Comparison of ENCODE assay signal across 8 mouse cellular contexts in genomic region chr7:141122689-141123516, GRCm38 (mm10). TPM values are rescaled to one million over a fixed set of nuclear protein-coding genes. Genes with fewer than 3 reads are reported as not detected.
A peak's percentile ranks its signal among the peaks of the same experiment; 100 is the strongest.
DNase-seq lines count a peak whose midpoint lies in the region; ATAC-seq and TF ChIP-seq lines count a peak whose summit lies in the region.

No protein-coding gene starts in this region.

- H3K4me3 ChIP-seq in gastrocnemius, adult 2 months: peak overlapping the region; percentile 73
- H3K4me3 ChIP-seq in hindbrain, postnatal 0 days (ENCODE audit: low read length): peak overlapping the region; percentile 51
- H3K4me3 ChIP-seq in left cerebral cortex, adult 2 months: peak overlapping the region; percentile 63

- H3K4me1 ChIP-seq in hindbrain, postnatal 0 days (ENCODE audit: insufficient read depth, low read length): no peaks in the 10 kb centered on the region

- H3K4me2 ChIP-seq in hindbrain, postnatal 0 days (ENCODE audit: low read depth, low read length): peak overlapping the region; percentile 72

- TF ChIP-seq CTCF in gastrocnemius, adult 2 months (IDR thresholded peaks at IDR 0.05): peak; percentile 2; the same call in 1 of the 2 replicates
- no peak for TF ChIP-seq CTCF in hindbrain, postnatal 0 days (IDR thresholded peaks at IDR 0.05; ENCODE audit: low read depth)
- TF ChIP-seq CTCF in left cerebral cortex, adult 2 months (IDR thresholded peaks at IDR 0.05): peak; percentile 9

- no peaks in the 10 kb centered on the region for H3K9me3 ChIP-seq in hindbrain, postnatal 0 days (ENCODE audit: low read length)

- H3K27ac ChIP-seq in gastrocnemius, adult 2 months: peak overlapping the region; percentile 89
- H3K27ac ChIP-seq in hindbrain, postnatal 0 days: peak overlapping the region; percentile 79
- peak overlapping the region; percentile 84 for H3K27ac ChIP-seq in left cerebral cortex, adult 2 months

- peak; percentile 100 for DNase-seq in ZHBTc4 (ENCODE audit: low read depth, low spot score)
- DNase-seq in gastrocnemius, adult 2 months: peak; percentile 97
- peak; percentile 94 for DNase-seq in hindbrain, postnatal 0 days (ENCODE audit: low spot score)
- DNase-seq in left cerebral cortex, adult 2 months (ENCODE audit: extremely low spot score in 1 of 2, low spot score in 2 of 2): peak; percentile 82 to 86
- DNase-seq in right cerebral cortex, adult 2 months (ENCODE audit: low spot score in 2 of 2): peak; percentile 87
- peak; percentile 97 for DNase-seq in urinary bladder, postnatal 14 days (ENCODE audit: low spot score)

- H3K9ac ChIP-seq in hindbrain, postnatal 0 days (replicated peaks; ENCODE audit: low read length): peak overlapping the region; percentile 61

- no peaks in the 10 kb centered on the region for H3K27me3 ChIP-seq in hindbrain, postnatal 0 days (ENCODE audit: insufficient read depth, low read length)

- WGBS in hindbrain, postnatal 0 days: 2% methylated on average over 29 of the region's 29 CpGs

- H3K36me3 ChIP-seq in hindbrain, postnatal 0 days (ENCODE audit: insufficient read depth, low read length): no peaks in the 10 kb centered on the region

- intact Hi-C loops in gastrocnemius, adult 2 months (cut with DNase I): loop anchor here (2.0 kb wide), 1 partner anchor 50 kb away; the partner anchor contains the start of gene Rnh1
- intact Hi-C loops in left cerebral cortex, adult 2 months (cut with DNase I): no loop called here

- peak; percentile 96 for ATAC-seq in common myeloid progenitor, adult 5-6 weeks (replicated peaks; ENCODE audit: low read depth, poor library complexity, severe bottlenecking)
- ATAC-seq in hindbrain, postnatal 0 days: peak; percentile 98
- peak; percentile 98 for ATAC-seq in megakaryocyte, adult 5-6 weeks (ENCODE audit: poor library complexity, severe bottlenecking)

RNA-seq across cellular contexts. Expression of gene Ptdss2, which starts 0.7 kb away (rescaled TPM):
- 12.8 and 16.6 TPM in 2 replicates for total RNA-seq in common myeloid progenitor, adult 5-6 weeks (2017)
- total RNA-seq in gastrocnemius, adult 2 months (2021): 10 to 100 TPM; 19.5 to 20.5 TPM
- total RNA-seq in hindbrain, postnatal 0 days (2014; rRNA removed): 13.6 and 25.6 TPM in 2 replicates
- 96.1 and 96.8 TPM in 2 replicates for polyA plus RNA-seq in hindbrain, postnatal 0 days (2015; fragmentation: Nextera tagmentation; extraction: Ambion mirVana)
- 10 to 100 TPM; 46.9 to 51.6 TPM for total RNA-seq in left cerebral cortex, adult 2 months (2021)
- total RNA-seq in megakaryocyte, adult 5-6 weeks (2015): 7.1 and 10.2 TPM in 2 replicates
- 1.9 and 2.6 TPM in 2 replicates for total RNA-seq in megakaryocyte, adult 5-6 weeks (2017)

RNA-seq across cellular contexts. Expression of gene Ano9, which starts 5.3 kb away (rescaled TPM):
- not detected in 2 replicates for total RNA-seq in common myeloid progenitor, adult 5-6 weeks (2017)
- not detected for total RNA-seq in gastrocnemius, adult 2 months (2021)
- total RNA-seq in hindbrain, postnatal 0 days (2014; rRNA removed): 0.25 and 2.1 TPM in 2 replicates
- polyA plus RNA-seq in hindbrain, postnatal 0 days (2015; fragmentation: Nextera tagmentation; extraction: Ambion mirVana): 0.45 and 0.66 TPM in 2 replicates
- total RNA-seq in left cerebral cortex, adult 2 months (2021): not detected
- not detected in 2 replicates for total RNA-seq in megakaryocyte, adult 5-6 weeks (2015)
- not detected in 2 replicates for total RNA-seq in megakaryocyte, adult 5-6 weeks (2017)

RNA-seq across cellular contexts. Expression of gene Sigirr, which starts 22.5 kb away (rescaled TPM):
- 17.7 and 26.1 TPM in 2 replicates for total RNA-seq in common myeloid progenitor, adult 5-6 weeks (2017)
- total RNA-seq in gastrocnemius, adult 2 months (2021): 1 to 10 TPM; 1.7 TPM
- 1.2 and 19.5 TPM in 2 replicates for total RNA-seq in hindbrain, postnatal 0 days (2014; rRNA removed)
- polyA plus RNA-seq in hindbrain, postnatal 0 days (2015; fragmentation: Nextera tagmentation; extraction: Ambion mirVana): 2.4 and 2.6 TPM in 2 replicates
- total RNA-seq in left cerebral cortex, adult 2 months (2021): 1 to 10 TPM; 1.7 to 3.4 TPM
- 7.5 and 9.3 TPM in 2 replicates for total RNA-seq in megakaryocyte, adult 5-6 weeks (2015)
- total RNA-seq in megakaryocyte, adult 5-6 weeks (2017): 7.7 and 8.2 TPM in 2 replicates

RNA-seq across cellular contexts. Expression of gene Pkp3, which starts 44.9 kb away (rescaled TPM):
- total RNA-seq in common myeloid progenitor, adult 5-6 weeks (2017): 0.19 and 3.4 TPM in 2 replicates
- not detected for total RNA-seq in gastrocnemius, adult 2 months (2021)
- total RNA-seq in hindbrain, postnatal 0 days (2014; rRNA removed): 0.58 TPM in 1 of 2 replicates, not detected in the other
- 0.29 TPM in 1 of 2 replicates, not detected in the other for polyA plus RNA-seq in hindbrain, postnatal 0 days (2015; fragmentation: Nextera tagmentation; extraction: Ambion mirVana)
- not detected for total RNA-seq in left cerebral cortex, adult 2 months (2021)
- total RNA-seq in megakaryocyte, adult 5-6 weeks (2015): 6.7 and 9.7 TPM in 2 replicates
- total RNA-seq in megakaryocyte, adult 5-6 weeks (2017): 3.8 and 6.1 TPM in 2 replicates

RNA-seq across cellular contexts. Expression of gene Rnh1, which starts 49.8 kb away (rescaled TPM):
- total RNA-seq in common myeloid progenitor, adult 5-6 weeks (2017): 42.0 and 54.6 TPM in 2 replicates
- 10 to 100 TPM; 46.5 to 50.9 TPM for total RNA-seq in gastrocnemius, adult 2 months (2021)
- total RNA-seq in hindbrain, postnatal 0 days (2014; rRNA removed): 65.2 and 74.3 TPM in 2 replicates
- polyA plus RNA-seq in hindbrain, postnatal 0 days (2015; fragmentation: Nextera tagmentation; extraction: Ambion mirVana): 55.3 and 55.7 TPM in 2 replicates
- total RNA-seq in left cerebral cortex, adult 2 months (2021): 10 to 100 TPM; 36.5 to 37.3 TPM
- 70.5 and 86.8 TPM in 2 replicates for total RNA-seq in megakaryocyte, adult 5-6 weeks (2015)
- total RNA-seq in megakaryocyte, adult 5-6 weeks (2017): 74.2 and 94.3 TPM in 2 replicates

Comparison
In these comparisons a context has a peak if more than half of its experiments do, and no peak if none do; other contexts are left out.
1. Peak in every context shown above with its lines: DNase-seq, ATAC-seq, H3K4me3 ChIP-seq and H3K27ac ChIP-seq.